Mouse (Mus musculus) adipose tissue, adult 10 weeks (tissue): Measurements from ENCODE around the gene Mynn. TPM values are rescaled to one million over a fixed set of nuclear protein-coding genes. Genes with fewer than 3 reads are reported as not detected.

Experiments
- polyA plus RNA-seq: library from polyadenylated mRNA; stranded (reverse); fragments of 350-450 nt; fragmentation: Illumina TruSeq; extraction: RNeasy Lipid Tissue Mini Kit (QIAGEN cat#74804); gene quantifications from one replicate; pipeline ENCODE4 v1.2.3, GENCODE M21; 2014; ENCODE audit warnings: low read depth, low replicate concordance

The Mynn gene
- polyA plus RNA-seq: 26.5 TPM

DNA sequence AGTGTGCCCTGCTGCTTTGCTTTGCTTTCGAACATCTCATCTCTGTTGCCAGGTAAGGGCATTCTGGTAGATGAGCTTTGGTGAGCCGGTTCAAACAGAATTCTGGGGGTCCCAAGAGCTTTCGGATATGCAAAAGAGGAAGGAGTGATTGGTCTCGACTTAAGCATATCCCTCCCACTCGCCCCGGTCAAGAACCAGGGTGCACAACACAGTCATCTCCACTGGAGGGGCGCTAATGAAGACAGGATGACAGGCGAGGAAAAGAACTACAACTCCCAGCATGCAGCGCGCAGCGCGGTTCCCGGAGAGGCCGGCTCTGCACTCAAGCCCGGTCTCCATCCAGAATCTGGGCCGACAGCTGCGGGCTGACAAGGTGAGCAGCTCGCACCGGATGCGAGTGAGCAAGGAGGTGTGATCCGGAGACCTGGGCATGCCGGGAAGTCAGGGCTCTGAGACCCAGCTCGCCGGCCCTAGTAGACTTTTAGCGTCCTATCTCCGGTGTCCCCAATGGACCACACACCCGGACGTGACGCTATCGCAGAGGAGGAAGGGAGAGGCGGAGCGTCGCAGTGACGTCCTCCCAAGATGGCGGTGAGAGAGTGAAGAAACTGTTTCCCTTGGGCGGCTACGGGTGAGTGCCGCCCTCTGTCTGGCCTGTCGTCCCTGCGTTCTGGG, at the start of gene Mynn:
TSS of gene Mynn (plus strand) at position 1 of the 675 bp plus-strand sequence.

DNA sequence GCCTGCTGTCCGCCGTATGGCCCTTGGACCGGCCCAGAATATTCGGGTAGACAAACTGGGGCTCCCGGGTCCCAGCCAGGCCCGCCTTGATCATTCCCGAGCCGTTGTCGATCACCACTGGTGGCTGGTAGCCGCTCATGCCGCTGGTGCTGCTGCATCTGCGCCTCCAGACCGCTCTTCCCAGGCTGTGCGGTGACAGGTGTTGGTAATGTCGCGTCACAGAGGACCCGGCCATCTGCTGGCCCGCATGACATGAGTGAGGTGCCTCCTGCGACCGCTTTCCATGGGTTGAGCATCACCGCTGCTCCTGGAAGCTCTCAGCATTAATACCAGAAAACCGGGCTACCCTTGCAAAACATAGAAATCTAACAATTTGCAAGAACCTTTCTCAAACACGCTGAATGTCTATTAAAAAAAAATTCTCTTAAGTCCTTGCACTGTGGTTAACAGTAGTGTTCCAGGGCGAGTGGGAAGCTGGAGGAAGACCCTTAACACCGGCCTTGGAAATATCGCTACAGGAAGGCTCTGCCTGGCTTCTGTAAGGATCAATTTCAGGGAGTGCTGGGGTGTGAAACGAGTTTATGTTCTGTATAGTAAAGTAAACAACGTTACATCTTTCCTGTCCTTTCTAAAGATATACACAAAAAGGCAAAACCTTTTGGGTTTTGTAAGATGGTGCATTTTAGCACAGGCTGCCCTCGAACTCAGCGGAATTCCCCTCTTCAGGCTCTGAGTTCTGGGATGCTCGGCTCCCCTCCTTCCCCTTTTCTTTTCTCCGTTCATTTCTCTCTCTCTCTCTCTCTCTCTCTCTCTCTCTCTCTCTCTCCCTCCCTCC, 1.9 kb upstream of the Mynn start, which contains the start of gene Actrt3:
TSS of gene Actrt3 (minus strand) at position 229 of the 835 bp plus-strand sequence.

DNA sequence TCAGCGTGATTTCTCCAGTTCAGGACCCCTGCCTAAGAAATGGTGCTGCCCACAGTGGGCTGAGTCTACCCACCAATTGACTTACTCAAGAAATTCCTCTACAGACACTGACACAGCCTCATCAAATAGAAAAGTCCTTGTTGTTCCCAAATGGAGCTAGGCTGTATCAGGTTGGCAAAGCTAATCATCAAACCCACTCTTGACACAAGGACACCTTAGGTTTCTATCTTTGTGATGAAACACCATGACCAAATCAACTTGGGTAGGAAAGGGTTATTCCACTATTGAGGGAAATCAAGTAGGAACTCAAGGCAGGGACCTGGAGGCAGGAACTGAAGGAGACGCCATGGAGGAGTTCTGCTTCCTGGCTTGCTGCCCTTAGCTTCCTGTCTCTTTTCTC, 42.3 kb downstream of the Mynn start, which contains the start of gene Lrriq4:
TSS of gene Lrriq4 (plus strand) at position 301 of the 400 bp plus-strand sequence.

DNA sequence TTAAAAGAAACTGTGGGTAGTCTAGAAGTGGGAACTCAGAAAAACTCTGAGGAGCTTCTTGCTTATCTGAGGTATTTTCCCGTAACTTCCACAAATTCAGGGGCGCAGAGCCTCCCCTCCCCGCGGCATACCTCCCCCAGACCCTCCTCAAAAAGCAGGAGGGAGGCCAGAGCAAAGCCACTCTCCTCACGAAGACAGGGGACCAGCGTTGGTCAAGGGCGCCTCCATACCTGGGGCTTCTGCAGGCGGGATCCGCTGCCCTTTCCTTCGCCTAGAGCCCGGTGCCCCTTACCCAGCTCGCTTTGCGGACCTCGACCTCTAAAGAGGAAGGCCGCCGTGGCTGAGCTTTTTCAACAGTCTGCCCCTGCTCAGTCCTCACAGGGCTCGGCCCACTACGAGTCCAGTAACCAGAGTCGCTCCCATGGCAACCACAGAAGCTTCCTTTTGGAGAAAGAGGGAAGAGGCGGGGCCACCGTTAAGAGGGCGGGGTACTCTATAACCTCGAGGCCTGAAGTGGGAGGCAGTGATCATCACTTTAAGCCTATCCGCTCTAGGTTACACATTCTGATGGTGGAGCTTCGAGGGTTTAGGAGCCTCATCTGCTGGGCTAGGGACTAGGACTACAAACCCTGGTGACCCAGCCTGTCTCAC, 45.7 kb downstream of the Mynn start, which contains the start of gene Lrrc34:
TSS of gene Lrrc34 (minus strand) at position 430 of the 651 bp plus-strand sequence.

Other genes with a start within 250 kb of the Mynn start
- gene Mecom, start 54.1 kb upstream of the Mynn start, polyA plus RNA-seq: 3.5 TPM
- gene Actrt3, start 2.1 kb upstream of the Mynn start, polyA plus RNA-seq: 0.61 TPM
- 2.0 TPM for gene Lrriq4, start 42.4 kb downstream of the Mynn start, polyA plus RNA-seq
- 6.3 TPM for gene Lrrc34, start 45.8 kb downstream of the Mynn start, polyA plus RNA-seq
- gene Lrrc31, start 97.8 kb downstream of the Mynn start, polyA plus RNA-seq: not detected
- 0.12 TPM for gene Samd7, start 144.2 kb downstream of the Mynn start, polyA plus RNA-seq
- 75.7 TPM for gene Sec62, start 190.8 kb downstream of the Mynn start, polyA plus RNA-seq